Mouse (Mus musculus) erythroblast, embryonic 14.5 days (primary cell): ENCODE measurements around the gene Nat14. TPM values are rescaled to one million over a fixed set of nuclear protein-coding genes. Genes with fewer than 3 reads are reported as not detected.
A peak's percentile ranks its signal among the peaks of the same experiment; 100 is the strongest.

Experiments used
- H3K27me3 ChIP-seq: 2 replicates; pipeline ENCODE4 v1.6.1; 2012; ENCODE audit warnings: inconsistent platforms; ENCODE audit not compliant: control insufficient read depth
- H3K36me3 ChIP-seq: 2 replicates; pipeline ENCODE4 v1.6.1; 2012; ENCODE audit warnings: mild to moderate bottlenecking, inconsistent platforms; ENCODE audit not compliant: control insufficient read depth
- H3K4me1 ChIP-seq: 2 replicates; pipeline ENCODE4 v1.6.1; 2012; ENCODE audit warnings: inconsistent platforms; ENCODE audit not compliant: control insufficient read depth
- H3K4me3 ChIP-seq: replicated peaks from 2 replicates; pipeline ENCODE3; 2012; ENCODE audit warnings: moderate library complexity, mild to moderate bottlenecking, inconsistent platforms
- H3K9me3 ChIP-seq: 2 replicates; pipeline ENCODE4 v1.6.1; 2012; ENCODE audit warnings: low read length, inconsistent platforms, mixed read lengths; ENCODE audit not compliant: control insufficient read depth
- GATA1 ChIP-seq: IDR thresholded peaks from 2 replicates; pipeline ENCODE4 v1.6.1; 2012; ENCODE audit warnings: low read length, inconsistent platforms, mixed read lengths
- TAL1 ChIP-seq: IDR thresholded peaks from 3 replicates; pipeline ENCODE4 v1.6.1; 2012; ENCODE audit warnings: low read length, inconsistent platforms, mixed read lengths
- polyA plus RNA-seq: library from polyadenylated mRNA; stranded (reverse); fragments of >175 nt; gene quantifications from 2 replicates; pipeline ENCODE4 v1.2.3, GENCODE M21; 2012

The Nat14 gene
- polyA plus RNA-seq, 1 experiment = 0.51 TPM

GRCm38 (mm10) chr7:4899649-4900522 is 21.9 kb upstream of the Nat14 start:
- Histone ChIP-seq H3K4me1 (peaks cover 14% of the 10 kb centered on the region), H3K27me3 (peaks cover 18% of the 10 kb centered on the region), H3K36me3 (peaks cover 2% of the 10 kb centered on the region; the same call in 1 of the 2 replicates), H3K9me3 (peaks cover 4% of the 10 kb centered on the region), H3K4me3 (peak overlapping the region; percentile 22)
- TF ChIP-seq TAL1 (no peak), GATA1 (no peak)

GRCm38 (mm10) chr7:4900523-4900851 is 21.3 kb upstream of the Nat14 start:
- Histone ChIP-seq H3K36me3 (peaks cover 2% of the 10 kb centered on the region; the same call in 1 of the 2 replicates), H3K9me3 (peaks cover 4% of the 10 kb centered on the region), H3K4me1 (peaks cover 14% of the 10 kb centered on the region), H3K27me3 (peaks cover 18% of the 10 kb centered on the region), H3K4me3 (no peak overlapping the region)
- TF ChIP-seq GATA1 (no peak), TAL1 (no peak)

- H3K9me3 ChIP-seq = peaks cover 4% of the 10 kb centered on the region
- no peak for TF ChIP-seq GATA1
- TF ChIP-seq TAL1 = no peak
- H3K4me1 ChIP-seq = peaks cover 14% of the 10 kb centered on the region
- H3K27me3 ChIP-seq = peaks cover 18% of the 10 kb centered on the region
- no peaks in the 10 kb centered on the region for H3K36me3 ChIP-seq
- H3K4me3 ChIP-seq = no peak overlapping the region
Observed at GRCm38 (mm10) chr7:4901171-4901570, 20.7 kb upstream of the Nat14 start.

- H3K9me3 ChIP-seq = peaks cover 4% of the 10 kb centered on the region
- peaks cover 14% of the 10 kb centered on the region for H3K4me1 ChIP-seq
- peaks cover 18% of the 10 kb centered on the region for H3K27me3 ChIP-seq
- no peaks in the 10 kb centered on the region for H3K36me3 ChIP-seq
- no peak for TF ChIP-seq GATA1
- TF ChIP-seq TAL1 = no peak
- H3K4me3 ChIP-seq = no peak overlapping the region
Observed at GRCm38 (mm10) chr7:4902404-4902803, 19.4 kb upstream of the Nat14 start.

GRCm38 (mm10) chr7:4906466-4906950 is 15.3 kb upstream of the Nat14 start, which contains the start of gene Gm36210:
Gene Gm36210, minus strand, starts transcription at chr7:4906516.
- Histone ChIP-seq H3K4me1 (no peaks in the 10 kb centered on the region), H3K36me3 (no peaks in the 10 kb centered on the region), H3K9me3 (no peaks in the 10 kb centered on the region; the same call in 1 of the 2 replicates), H3K4me3 (no peak within 1 kb of the TSS), H3K27me3 (peaks cover 5% of the 10 kb centered on the region; the same call in 1 of the 2 replicates)
- TF ChIP-seq GATA1 = no peak
- TF ChIP-seq TAL1 = no peak

- H3K4me1 ChIP-seq = peaks cover 21% of the 10 kb centered on the region
- TF ChIP-seq TAL1 = no peak
- no peak for TF ChIP-seq GATA1
- H3K27me3 ChIP-seq = peaks cover 5% of the 10 kb centered on the region; the same call in 1 of the 2 replicates
- H3K36me3 ChIP-seq = peaks cover under 1% of the 10 kb centered on the region
- no peak overlapping the region for H3K4me3 ChIP-seq
- no peaks in the 10 kb centered on the region for H3K9me3 ChIP-seq
Observed at GRCm38 (mm10) chr7:4911561-4911960, 10.3 kb upstream of the Nat14 start.

GRCm38 (mm10) chr7:4912248-4912647 is 9.6 kb upstream of the Nat14 start:
- Histone ChIP-seq H3K4me1 (peaks cover 28% of the 10 kb centered on the region), H3K36me3 (peaks cover 8% of the 10 kb centered on the region), H3K27me3 (peaks cover 5% of the 10 kb centered on the region; the same call in 1 of the 2 replicates), H3K9me3 (no peaks in the 10 kb centered on the region), H3K4me3 (no peak overlapping the region)
- TF ChIP-seq GATA1 (no peak), TAL1 (no peak)

- Histone ChIP-seq H3K4me3 (peak within 1 kb of the TSS; percentile 94), H3K27me3 (no peaks in the 10 kb centered on the region), H3K9me3 (peaks cover 4% of the 10 kb centered on the region), H3K36me3 (peaks cover 37% of the 10 kb centered on the region), H3K4me1 (peaks cover 34% of the 10 kb centered on the region)
- TF ChIP-seq GATA1 (no peak), TAL1 (no peak)
Observed at GRCm38 (mm10) chr7:4915007-4915665, 6.7 kb upstream of the Nat14 start, which contains the start of gene Zfp628. Gene Zfp628, plus strand, starts transcription at chr7:4915217.
